Mouse (Mus musculus) liver, embryonic 11.5 days (tissue): Measurements from ENCODE around the gene Klk9. TPM values are rescaled to one million over a fixed set of nuclear protein-coding genes. Genes with fewer than 3 reads are reported as not detected.
A peak's percentile ranks its signal among the peaks of the same experiment; 100 is the strongest.

Source experiments
- ATAC-seq: fragments of 200-750 bp; cut with Nextera tagmentation; replicated peaks from 2 replicates; pipeline ENCODE4 v1.8.0; 2017; ENCODE audit warnings: moderate number of reproducible peaks, mild to moderate bottlenecking, moderate TSS enrichment, moderate library complexity; ENCODE audit not compliant: low FRiP score
- DNase-seq: peaks from one replicate; pipeline ENCODE4 v3.0.0-alpha.2; 2017; ENCODE audit warnings: low spot score
- H3K27ac ChIP-seq: fragments of 300-500 bp; sonication (generic); 2 replicates; pipeline ENCODE4 v1.5.1; 2014; ENCODE audit warnings: mild to moderate bottlenecking, low read depth, low read length, control low read depth
- H3K27me3 ChIP-seq: fragments of 300-500 bp; sonication (generic); replicated peaks from 2 replicates; pipeline ENCODE4 v1.6.1; 2014; ENCODE audit warnings: low read length, mixed read lengths; ENCODE audit not compliant: control insufficient read depth, insufficient read depth
- H3K36me3 ChIP-seq: fragments of 300-500 bp; sonication (generic); 2 replicates; pipeline ENCODE4 v1.6.1; 2014; ENCODE audit warnings: mild to moderate bottlenecking, low read length, moderate library complexity, mixed read lengths; ENCODE audit not compliant: control insufficient read depth, insufficient read depth
- H3K4me1 ChIP-seq: fragments of 300-500 bp; sonication (generic); replicated peaks from 2 replicates; pipeline ENCODE4 v1.6.1; 2014; ENCODE audit warnings: low read length, mixed read lengths; ENCODE audit not compliant: control insufficient read depth, insufficient read depth
- H3K4me2 ChIP-seq: fragments of 300-500 bp; sonication (generic); 2 replicates; pipeline ENCODE4 v1.6.1; 2014; ENCODE audit warnings: mild to moderate bottlenecking, control low read depth, moderate library complexity
- H3K4me3 ChIP-seq: fragments of 300-500 bp; sonication (generic); 2 replicates; pipeline ENCODE4 v1.5.1; 2014; ENCODE audit warnings: low read depth, low read length, control low read depth
- H3K9ac ChIP-seq: fragments of 300-500 bp; sonication (generic); 2 replicates; pipeline ENCODE4 v1.6.1; 2014; ENCODE audit warnings: low read depth, low read length, control low read depth
- H3K9me3 ChIP-seq: fragments of 300-500 bp; sonication (generic); 2 replicates; pipeline ENCODE4 v1.6.1; 2016; ENCODE audit warnings: low read length, inconsistent platforms, mixed read lengths; ENCODE audit not compliant: control insufficient read depth
- WGBS: fragments of 180-500 bp; shearing (Covaris S2); extraction: QIAGEN DNeasy Blood & Tissue Kit; methylation state at CpG from one replicate; pipeline ENCODE4 v1.1.7; 2014; 5-methylcytosine and 5-hydroxymethylcytosine counted together
- polyA plus RNA-seq: library from polyadenylated mRNA; unstranded; fragments of >200 nt; fragmentation: Nextera tagmentation; extraction: Ambion mirVana; gene quantifications from 2 replicates; pipeline ENCODE4 v1.2.1, GENCODE M21; 2014

Klk9 gene
- polyA plus RNA-seq, 1 experiment from 2014 or later: not detected

- Histone ChIP-seq H3K27me3 (peaks cover 8% of the 10 kb centered on the region), H3K4me2 (no peak overlapping the region), H3K9ac (no peak overlapping the region), H3K4me3 (no peak overlapping the region), H3K27ac (no peak overlapping the region), H3K4me1 (no peaks in the 10 kb centered on the region), H3K36me3 (no peaks in the 10 kb centered on the region), H3K9me3 (no peaks in the 10 kb centered on the region)
- ATAC-seq (no peak), DNase-seq (no peak)
- 82% methylated on average over 11 of the region's 11 CpGs for WGBS
These were observed 10.2 kb upstream of the Klk9 start for GRCm38 (mm10) chr7:43781541-43781940.

GRCm38 (mm10) chr7:43782275-43783265 is 9.1 kb upstream of the Klk9 start:
- H3K4me3 ChIP-seq: peak overlapping the region; percentile 31; the same call in 1 of the 2 replicates
- H3K27me3 ChIP-seq: peaks cover 8% of the 10 kb centered on the region
- no peak overlapping the region for H3K9ac ChIP-seq
- 9% methylated on average over 36 of the region's 36 CpGs for WGBS
- H3K4me1 ChIP-seq: no peaks in the 10 kb centered on the region
- H3K4me2 ChIP-seq: peak overlapping the region; percentile 66
- no peaks in the 10 kb centered on the region for H3K9me3 ChIP-seq
- no peak overlapping the region for H3K27ac ChIP-seq
- H3K36me3 ChIP-seq: no peaks in the 10 kb centered on the region
- peak; percentile 44 for ATAC-seq
- peak; percentile 75 for DNase-seq

- DNase-seq (no peak), ATAC-seq (no peak)
- Histone ChIP-seq H3K36me3 (no peaks in the 10 kb centered on the region), H3K9me3 (no peaks in the 10 kb centered on the region), H3K27me3 (peaks cover 8% of the 10 kb centered on the region), H3K4me3 (no peak overlapping the region), H3K27ac (no peak overlapping the region), H3K4me2 (no peak overlapping the region), H3K4me1 (no peaks in the 10 kb centered on the region), H3K9ac (no peak overlapping the region)
- WGBS: 81% methylated on average over 1 of the region's 1 CpGs
These were observed 6.4 kb upstream of the Klk9 start for GRCm38 (mm10) chr7:43785286-43785685.

GRCm38 (mm10) chr7:43788096-43788495 is 3.6 kb upstream of the Klk9 start:
- DNase-seq (no peak), ATAC-seq (no peak)
- Histone ChIP-seq H3K36me3 (no peaks in the 10 kb centered on the region), H3K9me3 (no peaks in the 10 kb centered on the region), H3K4me3 (no peak overlapping the region), H3K27ac (no peak overlapping the region), H3K4me1 (no peaks in the 10 kb centered on the region), H3K27me3 (peaks cover 4% of the 10 kb centered on the region; the same call in 1 of the 2 replicates), H3K9ac (no peak overlapping the region), H3K4me2 (no peak overlapping the region)
- WGBS: 67% methylated on average over 3 of the region's 3 CpGs

GRCm38 (mm10) chr7:43789295-43789694 is 2.4 kb upstream of the Klk9 start:
- no peak overlapping the region for H3K27ac ChIP-seq
- H3K9ac ChIP-seq: no peak overlapping the region
- no peak overlapping the region for H3K4me2 ChIP-seq
- H3K4me3 ChIP-seq: no peak overlapping the region
- no peak for ATAC-seq
- no peaks in the 10 kb centered on the region for H3K27me3 ChIP-seq
- no peaks in the 10 kb centered on the region for H3K4me1 ChIP-seq
- no peaks in the 10 kb centered on the region for H3K36me3 ChIP-seq
- 54% methylated on average over 2 of the region's 2 CpGs for WGBS
- H3K9me3 ChIP-seq: no peaks in the 10 kb centered on the region
- no peak for DNase-seq

- 10% methylated on average over 8 of the region's 8 CpGs for WGBS
- DNase-seq (no peak), ATAC-seq (no peak)
- H3K9me3 ChIP-seq: no peaks in the 10 kb centered on the region
- no peak overlapping the region for H3K27ac ChIP-seq
- H3K4me3 ChIP-seq: peak overlapping the region; percentile 52
- no peak overlapping the region for H3K9ac ChIP-seq
- H3K4me2 ChIP-seq: peak overlapping the region; percentile 79
- peaks cover 2% of the 10 kb centered on the region; the same call in 1 of the 2 replicates for H3K4me1 ChIP-seq
- no peaks in the 10 kb centered on the region for H3K36me3 ChIP-seq
- peaks cover 21% of the 10 kb centered on the region for H3K27me3 ChIP-seq
These were observed 4.7 kb downstream of the Klk9 start for GRCm38 (mm10) chr7:43796355-43796754.

GRCm38 (mm10) chr7:43797333-43797769 is 5.7 kb downstream of the Klk9 start, which contains the start of gene Klk8:
Gene Klk8, plus strand, starts transcription at chr7:43797577.
- Histone ChIP-seq H3K4me1 (peaks cover 2% of the 10 kb centered on the region; the same call in 1 of the 2 replicates), H3K9ac (no peak within 1 kb of the TSS), H3K36me3 (no peaks in the 10 kb centered on the region), H3K9me3 (no peaks in the 10 kb centered on the region), H3K4me2 (peak within 1 kb of the TSS; percentile 79), H3K27ac (no peak within 1 kb of the TSS), H3K27me3 (peaks cover 21% of the 10 kb centered on the region), H3K4me3 (peak within 1 kb of the TSS; percentile 52)
- under 1% methylated on average over 28 of the region's 28 CpGs for WGBS
- DNase-seq (no peak), ATAC-seq (peak; percentile 16; the same call in 1 of the 2 replicates)

GRCm38 (mm10) chr7:43797844-43798462 is 6.3 kb downstream of the Klk9 start:
- ATAC-seq (peak; percentile 39), DNase-seq (peak; percentile 41)
- H3K9me3 ChIP-seq: no peaks in the 10 kb centered on the region
- peak overlapping the region; percentile 79 for H3K4me2 ChIP-seq
- peaks cover 2% of the 10 kb centered on the region; the same call in 1 of the 2 replicates for H3K4me1 ChIP-seq
- H3K4me3 ChIP-seq: peak overlapping the region; percentile 52
- no peaks in the 10 kb centered on the region for H3K36me3 ChIP-seq
- H3K27me3 ChIP-seq: peaks cover 21% of the 10 kb centered on the region
- 16% methylated on average over 13 of the region's 13 CpGs for WGBS
- no peak overlapping the region for H3K9ac ChIP-seq
- no peak overlapping the region for H3K27ac ChIP-seq
